Mouse (Mus musculus): ENCODE measurements at regions not wholly inside any gene's neighbourhood (a gene's known extent, or its start where the extent isn't known, plus 50 kb on each side); places are given as distances from the start of the nearest gene placed in this dataset.
A peak's percentile ranks its signal among the peaks of the same experiment; 100 is the strongest.

DNA sequence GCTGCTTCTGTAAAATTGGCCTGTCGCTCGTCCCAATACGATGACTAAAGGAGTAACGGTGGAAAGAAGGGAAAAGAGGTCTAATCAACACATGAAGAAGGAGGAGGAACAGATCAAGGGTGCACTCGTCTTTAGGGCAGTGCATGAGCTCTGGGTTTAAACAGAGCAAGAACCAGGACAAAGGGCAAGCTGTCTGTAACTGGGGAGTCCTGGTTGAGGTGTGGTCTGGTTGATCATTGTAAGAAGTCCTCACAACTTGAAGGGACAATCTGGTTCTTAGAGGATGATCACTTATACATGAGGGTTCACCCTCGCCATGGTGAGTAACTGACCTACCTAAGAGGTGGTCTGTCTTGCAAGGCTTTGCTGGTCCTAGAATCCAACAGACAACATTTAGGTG is 105.2 kb upstream of the Gls start:
- TF ChIP-seq MYOD1 (IDR thresholded peaks at IDR 0.05; ENCODE audit: control insufficient read depth in 1 of 3, insufficient read length in 2 of 3, low read depth in 2 of 3) = no peak
- no peak for TF ChIP-seq POLR2A (IDR thresholded peaks at IDR 0.05; ENCODE audit: insufficient read length, low read depth)
- TF ChIP-seq TCF3 (IDR thresholded peaks at IDR 0.05; ENCODE audit: insufficient read length, low read depth) = no peak
- no peak for TF ChIP-seq E2F4 (IDR thresholded peaks at IDR 0.05; ENCODE audit: insufficient read depth)

DNA sequence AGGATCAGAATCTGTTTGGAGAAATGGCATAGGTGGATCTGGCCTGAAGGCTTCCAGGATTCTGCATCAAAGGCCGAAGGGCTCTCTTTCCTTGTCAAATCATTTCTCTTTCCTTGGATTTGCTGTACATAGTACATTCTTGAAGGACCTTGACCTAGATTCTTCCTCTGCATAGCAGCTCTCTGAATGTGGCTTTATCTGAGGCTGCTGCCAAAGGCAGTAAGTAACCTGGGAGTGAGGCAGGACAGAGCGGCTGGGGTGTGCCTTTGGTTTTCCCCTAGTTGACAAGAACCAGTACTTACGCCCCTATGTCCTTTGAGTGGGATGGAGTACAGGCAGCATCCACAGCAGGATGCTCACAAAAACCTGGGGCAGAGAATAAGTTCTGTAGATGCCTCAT is 103.7 kb upstream of the Gls start:
- H3K79me2 ChIP-seq (ENCODE audit: control insufficient read depth, insufficient read depth) = no peaks in the 10 kb centered on the region

More for the DNA sequence above, 105.2 kb upstream of the Gls start:
- H3K4me2 ChIP-seq (ENCODE audit: low read depth) = no peak overlapping the region
- no peaks in the 10 kb centered on the region for H3K27me3 ChIP-seq (ENCODE audit: control insufficient read depth, insufficient read depth, insufficient read length)
- H3ac ChIP-seq (ENCODE audit: control insufficient read depth, insufficient read length) = no peak overlapping the region
- no peaks in the 10 kb centered on the region for H3K36me3 ChIP-seq (ENCODE audit: control insufficient read depth, insufficient read depth)
- H3K79me2 ChIP-seq (ENCODE audit: control insufficient read depth, insufficient read depth) = no peaks in the 10 kb centered on the region
- H3K4me3 ChIP-seq = no peak overlapping the region

DNA sequence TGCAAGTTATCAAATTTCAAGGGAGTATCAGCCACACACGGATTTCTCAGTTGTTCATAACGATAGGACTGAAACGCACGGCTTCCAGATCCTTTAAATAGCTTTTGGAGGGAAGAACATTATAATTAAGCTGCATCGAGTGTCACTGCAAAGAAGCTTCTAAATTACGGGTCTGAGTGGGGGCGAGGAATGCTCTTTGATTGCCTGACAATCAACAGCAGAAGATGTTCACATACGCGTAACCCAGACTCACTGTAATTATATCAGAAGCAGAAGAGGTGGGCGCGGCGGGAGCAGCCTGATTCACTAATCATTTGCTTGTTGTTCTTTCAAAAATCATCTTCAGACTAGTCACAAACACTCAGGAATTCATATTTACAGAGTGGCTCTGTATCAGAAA is 99.0 kb upstream of the Gls start:
- H3K4me3 ChIP-seq = no peak overlapping the region
- no peaks in the 10 kb centered on the region for H3K27me3 ChIP-seq (ENCODE audit: control insufficient read depth, insufficient read depth, insufficient read length)
- H3K4me2 ChIP-seq (ENCODE audit: low read depth) = no peak overlapping the region
- no peaks in the 10 kb centered on the region for H3K36me3 ChIP-seq (ENCODE audit: control insufficient read depth, insufficient read depth)
- no peak overlapping the region for H3ac ChIP-seq (ENCODE audit: control insufficient read depth, insufficient read length)
- H3K79me2 ChIP-seq (ENCODE audit: control insufficient read depth, insufficient read depth) = no peaks in the 10 kb centered on the region
- TF ChIP-seq E2F4 (IDR thresholded peaks at IDR 0.05; ENCODE audit: insufficient read depth) (no peak), SRF (IDR thresholded peaks at IDR 0.05; ENCODE audit: control insufficient read depth, insufficient read length, low read depth) (no peak), MYOG (IDR thresholded peaks at IDR 0.05; ENCODE audit: control insufficient read depth in 1 of 3, insufficient read depth in 1 of 3, insufficient read length in 2 of 3, low read depth in 2 of 3) (no peak), TCF12 (IDR thresholded peaks at IDR 0.05; ENCODE audit: insufficient read depth, poor library complexity, severe bottlenecking) (no peak), CEBPB (IDR thresholded peaks at IDR 0.05; ENCODE audit: insufficient read depth, poor library complexity, severe bottlenecking) (no peak), USF1 (IDR thresholded peaks at IDR 0.05; ENCODE audit: low read depth) (no peak), MYOD1 (IDR thresholded peaks at IDR 0.05; ENCODE audit: control insufficient read depth in 1 of 3, insufficient read length in 2 of 3, low read depth in 2 of 3) (no peak), MAX (IDR thresholded peaks at IDR 0.05; ENCODE audit: low read depth) (no peak), POLR2A (IDR thresholded peaks at IDR 0.05; ENCODE audit: insufficient read length, low read depth) (no peak)

More for the DNA sequence above, 103.7 kb upstream of the Gls start:
- Histone ChIP-seq H3K27me3 (ENCODE audit: control insufficient read depth, insufficient read depth, insufficient read length) (no peaks in the 10 kb centered on the region), H3K4me3 (no peak overlapping the region), H3ac (ENCODE audit: control insufficient read depth, insufficient read length) (no peak overlapping the region), H3K4me2 (ENCODE audit: low read depth) (no peak overlapping the region), H3K36me3 (ENCODE audit: control insufficient read depth, insufficient read depth) (no peaks in the 10 kb centered on the region)
- TF ChIP-seq REST (IDR thresholded peaks at IDR 0.05; ENCODE audit: insufficient read depth, insufficient read length) (no peak), MYOG (IDR thresholded peaks at IDR 0.05; ENCODE audit: control insufficient read depth in 1 of 3, insufficient read depth in 1 of 3, insufficient read length in 2 of 3, low read depth in 2 of 3) (no peak), E2F4 (IDR thresholded peaks at IDR 0.05; ENCODE audit: insufficient read depth) (no peak), MYOD1 (IDR thresholded peaks at IDR 0.05; ENCODE audit: control insufficient read depth in 1 of 3, insufficient read length in 2 of 3, low read depth in 2 of 3) (no peak), MAX (IDR thresholded peaks at IDR 0.05; ENCODE audit: low read depth) (no peak), SRF (IDR thresholded peaks at IDR 0.05; ENCODE audit: control insufficient read depth, insufficient read length, low read depth) (no peak), POLR2A (IDR thresholded peaks at IDR 0.05; ENCODE audit: insufficient read length, low read depth) (no peak), USF1 (IDR thresholded peaks at IDR 0.05; ENCODE audit: low read depth) (no peak), POLR2AphosphoS2 (IDR thresholded peaks at IDR 0.05; ENCODE audit: insufficient read length, low read depth) (no peak), CEBPB (IDR thresholded peaks at IDR 0.05; ENCODE audit: insufficient read depth, poor library complexity, severe bottlenecking) (no peak), TCF12 (IDR thresholded peaks at IDR 0.05; ENCODE audit: insufficient read depth, poor library complexity, severe bottlenecking) (no peak), TCF3 (IDR thresholded peaks at IDR 0.05; ENCODE audit: insufficient read length, low read depth) (no peak)

DNA sequence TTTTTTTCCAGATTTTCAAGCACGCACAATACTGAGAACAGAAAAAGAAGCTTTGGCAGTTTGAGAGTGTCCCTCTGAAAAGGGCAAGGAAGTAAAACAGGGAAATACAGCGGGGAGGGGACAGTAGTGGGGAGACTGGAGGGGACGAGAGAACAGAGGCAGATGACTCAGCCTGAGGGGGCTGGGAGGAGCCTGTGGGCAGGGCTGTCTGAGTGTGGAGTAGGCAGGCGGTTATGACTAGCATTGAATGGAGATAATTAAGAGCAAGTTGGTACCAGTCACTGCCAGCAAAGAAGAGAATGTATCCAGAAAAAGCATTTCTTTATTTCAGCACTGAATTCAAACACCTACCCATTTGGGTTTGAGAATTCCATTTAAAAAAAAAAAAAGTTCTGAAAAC is 98.4 kb upstream of the Gls start:
- H3K36me3 ChIP-seq (ENCODE audit: control insufficient read depth, insufficient read depth) = no peaks in the 10 kb centered on the region
- TF ChIP-seq CEBPB (IDR thresholded peaks at IDR 0.05; ENCODE audit: insufficient read depth, poor library complexity, severe bottlenecking) (no peak), SRF (IDR thresholded peaks at IDR 0.05; ENCODE audit: control insufficient read depth, insufficient read length, low read depth) (no peak), MYOD1 (IDR thresholded peaks at IDR 0.05; ENCODE audit: control insufficient read depth in 1 of 3, insufficient read length in 2 of 3, low read depth in 2 of 3) (no peak), POLR2AphosphoS2 (IDR thresholded peaks at IDR 0.05; ENCODE audit: insufficient read length, low read depth) (no peak), POLR2A (IDR thresholded peaks at IDR 0.05; ENCODE audit: insufficient read length, low read depth) (no peak)
- no peaks in the 10 kb centered on the region for H3K79me2 ChIP-seq (ENCODE audit: control insufficient read depth, insufficient read depth)
- H3K4me3 ChIP-seq = no peak overlapping the region
- H3ac ChIP-seq (ENCODE audit: control insufficient read depth, insufficient read length) = no peak overlapping the region
- H3K4me2 ChIP-seq (ENCODE audit: low read depth) = peak overlapping the region; percentile 12
- no peaks in the 10 kb centered on the region for H3K27me3 ChIP-seq (ENCODE audit: control insufficient read depth, insufficient read depth, insufficient read length)

DNA sequence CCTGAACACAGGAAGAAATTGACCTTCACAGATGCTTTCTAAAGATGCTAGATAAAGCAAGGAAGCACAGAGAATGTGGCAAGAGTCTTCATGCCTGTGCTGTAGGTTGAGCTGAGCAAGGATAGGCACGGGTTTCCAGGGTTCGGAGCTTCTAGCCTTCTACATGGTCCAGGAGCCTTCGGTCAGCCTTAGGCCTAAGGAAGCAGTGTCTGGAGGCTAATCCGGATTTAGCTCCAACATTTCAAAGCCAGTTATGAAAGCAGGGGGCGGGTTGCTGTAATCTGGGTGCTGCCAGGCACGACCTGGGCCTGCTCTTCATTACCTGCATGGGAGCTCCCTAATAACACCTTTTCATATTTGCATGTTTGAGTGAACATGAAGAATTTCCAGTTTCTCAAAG is 97.5 kb upstream of the Gls start:
- H3K4me2 ChIP-seq (ENCODE audit: low read depth) = no peak overlapping the region
- no peak overlapping the region for H3K4me3 ChIP-seq
- H3ac ChIP-seq (ENCODE audit: control insufficient read depth, insufficient read length) = no peak overlapping the region
- no peaks in the 10 kb centered on the region for H3K79me2 ChIP-seq (ENCODE audit: control insufficient read depth, insufficient read depth)
- H3K36me3 ChIP-seq (ENCODE audit: control insufficient read depth, insufficient read depth) = no peaks in the 10 kb centered on the region
- TF ChIP-seq E2F4 (IDR thresholded peaks at IDR 0.05; ENCODE audit: insufficient read depth) (no peak), MYOG (IDR thresholded peaks at IDR 0.05; ENCODE audit: control insufficient read depth in 1 of 3, insufficient read depth in 1 of 3, insufficient read length in 2 of 3, low read depth in 2 of 3) (no peak), MYOD1 (IDR thresholded peaks at IDR 0.05; ENCODE audit: control insufficient read depth in 1 of 3, insufficient read length in 2 of 3, low read depth in 2 of 3) (no peak), CEBPB (IDR thresholded peaks at IDR 0.05; ENCODE audit: insufficient read depth, poor library complexity, severe bottlenecking) (no peak), POLR2A (IDR thresholded peaks at IDR 0.05; ENCODE audit: insufficient read length, low read depth) (no peak), TCF3 (IDR thresholded peaks at IDR 0.05; ENCODE audit: insufficient read length, low read depth) (no peak), REST (IDR thresholded peaks at IDR 0.05; ENCODE audit: insufficient read depth, insufficient read length) (no peak), MAX (IDR thresholded peaks at IDR 0.05; ENCODE audit: low read depth) (no peak), TCF12 (IDR thresholded peaks at IDR 0.05; ENCODE audit: insufficient read depth, poor library complexity, severe bottlenecking) (no peak), USF1 (IDR thresholded peaks at IDR 0.05; ENCODE audit: low read depth) (no peak), POLR2AphosphoS2 (IDR thresholded peaks at IDR 0.05; ENCODE audit: insufficient read length, low read depth) (no peak), SRF (IDR thresholded peaks at IDR 0.05; ENCODE audit: control insufficient read depth, insufficient read length, low read depth) (no peak)
- H3K27me3 ChIP-seq (ENCODE audit: control insufficient read depth, insufficient read depth, insufficient read length) = no peaks in the 10 kb centered on the region
